Mouse (Mus musculus): ENCODE data around the gene H2-Eb2.
"Not testable (repeated sequence)": the region's sequence is repeated elsewhere in the genome, so short reads cannot be mapped to it uniquely, and the experiment has no call there.

Gene H2-Eb2

GRCm38 (mm10) chr17:34306407-34306806 lies 19.1 kb upstream of the H2-Eb2 start:
- no peak for DNase-seq

- DNase-seq: no peak
Observed at GRCm38 (mm10) chr17:34307216-34307615, 18.2 kb upstream of the H2-Eb2 start.

- no peak for DNase-seq
Observed at GRCm38 (mm10) chr17:34308161-34308560, 17.3 kb upstream of the H2-Eb2 start.

GRCm38 (mm10) chr17:34309225-34309624 lies 16.2 kb upstream of the H2-Eb2 start:
- DNase-seq: no peak

GRCm38 (mm10) chr17:34309683-34310385 lies 15.6 kb upstream of the H2-Eb2 start:
- peak; percentile 79 for DNase-seq

GRCm38 (mm10) chr17:34310526-34310925 lies 14.9 kb upstream of the H2-Eb2 start:
- not testable (repeated sequence) for DNase-seq

- DNase-seq: no peak
Observed at GRCm38 (mm10) chr17:34312185-34312584, 13.3 kb upstream of the H2-Eb2 start.

- peak; percentile 88 for DNase-seq
Observed at GRCm38 (mm10) chr17:34313393-34313792, 12.1 kb upstream of the H2-Eb2 start.

- no peak for DNase-seq
Observed at GRCm38 (mm10) chr17:34314286-34314685, 11.2 kb upstream of the H2-Eb2 start.

GRCm38 (mm10) chr17:34315512-34315911 lies 10.0 kb upstream of the H2-Eb2 start:
- no peak for DNase-seq

GRCm38 (mm10) chr17:34316697-34317096 lies 8.8 kb upstream of the H2-Eb2 start:
- DNase-seq: no peak

GRCm38 (mm10) chr17:34317275-34317674 lies 8.2 kb upstream of the H2-Eb2 start:
- no peak for DNase-seq

GRCm38 (mm10) chr17:34326373-34326772 lies 908 bp downstream of the H2-Eb2 start:
- DNase-seq: no peak

GRCm38 (mm10) chr17:34329807-34330206 lies 4.3 kb downstream of the H2-Eb2 start:
- DNase-seq: no peak

- DNase-seq: no peak
Observed at GRCm38 (mm10) chr17:34331200-34331599, 5.7 kb downstream of the H2-Eb2 start.

GRCm38 (mm10) chr17:34340619-34341402 lies 15.3 kb downstream of the H2-Eb2 start:
- peak; percentile 38 for DNase-seq

GRCm38 (mm10) chr17:34344882-34345281 lies 19.4 kb downstream of the H2-Eb2 start:
- DNase-seq: no peak

GRCm38 (mm10) chr17:34345486-34345885 lies 20.0 kb downstream of the H2-Eb2 start:
- no peak for DNase-seq

GRCm38 (mm10) chr17:34346041-34346440 lies 20.6 kb downstream of the H2-Eb2 start:
- peak; percentile 42 for DNase-seq

- peak; percentile 95 for DNase-seq
Observed at GRCm38 (mm10) chr17:34347606-34348308, 22.3 kb downstream of the H2-Eb2 start.

GRCm38 (mm10) chr17:34349429-34349828 lies 24.0 kb downstream of the H2-Eb2 start:
- DNase-seq: peak; percentile 92

- no peak for DNase-seq
Observed at GRCm38 (mm10) chr17:34354539-34354938, 29.1 kb downstream of the H2-Eb2 start, which contains the start of gene Btnl2. Btnl2 (plus strand) TSS chr17:34354822.

- DNase-seq: peak; percentile 38
Observed at GRCm38 (mm10) chr17:34354940-34355339, 29.5 kb downstream of the H2-Eb2 start.
